Mouse (Mus musculus): ENCODE measurements around the gene Ythdf2. TPM values are rescaled to one million over a fixed set of nuclear protein-coding genes. Genes with fewer than 3 reads are reported as not detected.
A peak's percentile ranks its signal among the peaks of the same experiment; 100 is the strongest.

The Ythdf2 gene
- polyA plus RNA-seq, 1 experiment from 2014 or later, result 151 TPM

DNA sequence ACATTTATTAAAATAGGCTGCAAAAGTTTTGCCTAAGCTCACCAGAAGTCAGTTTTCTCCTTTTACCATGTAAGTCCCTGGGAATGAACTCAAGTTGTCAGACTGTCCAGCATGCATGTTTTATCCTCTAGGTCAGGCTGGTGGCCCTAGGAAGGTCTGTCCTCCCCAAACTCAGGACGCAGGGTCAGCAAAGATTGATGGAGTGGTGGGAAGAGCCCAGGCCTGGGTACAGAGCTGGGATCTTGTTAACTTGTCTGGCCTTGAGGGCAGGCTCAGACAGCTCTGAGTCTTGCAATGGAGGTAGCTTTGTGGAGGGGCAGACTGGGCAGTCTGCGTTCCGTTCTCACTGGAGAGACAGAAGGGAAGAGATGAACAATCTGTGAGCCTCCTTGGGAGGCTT is 42.8 kb downstream of the Ythdf2 start:
- Histone ChIP-seq H3K4me3 (no peak overlapping the region), H3K4me2 (replicated peaks) (no peak overlapping the region), H3K27ac (replicated peaks) (no peak overlapping the region), H3K36me3 (no peaks in the 10 kb centered on the region), H3K9ac (replicated peaks) (no peak overlapping the region), H3K27me3 (no peaks in the 10 kb centered on the region), H3K4me1 (peaks cover 7% of the 10 kb centered on the region), H3K9me3 (no peaks in the 10 kb centered on the region)
- WGBS, result 91% methylated on average over 3 of the region's 3 CpGs
- ATAC-seq (ENCODE audit: low FRiP score, low read depth), result no peak

DNA sequence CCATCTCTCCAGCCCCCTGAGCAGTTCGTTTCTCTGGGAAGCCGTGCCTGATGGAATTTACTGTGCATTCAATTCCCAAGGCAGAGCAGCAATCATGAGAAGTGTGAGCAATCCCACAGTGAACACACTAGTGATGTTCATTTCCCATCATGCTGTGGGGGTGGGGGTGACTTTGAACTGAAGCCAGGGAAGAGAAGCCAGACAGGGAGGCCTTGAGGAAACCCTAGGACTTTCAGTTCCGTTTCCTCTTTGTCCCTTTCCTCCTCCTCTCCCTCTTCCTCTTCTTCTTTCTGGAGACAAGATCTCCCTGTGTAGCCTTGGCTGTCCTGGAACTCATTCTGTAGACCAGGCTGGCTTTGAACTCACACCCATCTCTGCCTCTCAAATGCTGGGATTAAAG is 44.7 kb downstream of the Ythdf2 start:
- 87% methylated on average over 3 of the region's 3 CpGs for WGBS
- no peak overlapping the region for H3K4me2 ChIP-seq (replicated peaks)
- H3K27ac ChIP-seq (replicated peaks), result no peak overlapping the region
- no peak overlapping the region for H3K4me3 ChIP-seq
- ATAC-seq (ENCODE audit: low FRiP score, low read depth), result no peak
- no peak overlapping the region for H3K9ac ChIP-seq (replicated peaks)
- no peaks in the 10 kb centered on the region for H3K36me3 ChIP-seq
- peaks cover 4% of the 10 kb centered on the region; the same call in 1 of the 2 replicates for H3K4me1 ChIP-seq
- H3K27me3 ChIP-seq, result no peaks in the 10 kb centered on the region
- H3K9me3 ChIP-seq, result no peaks in the 10 kb centered on the region

DNA sequence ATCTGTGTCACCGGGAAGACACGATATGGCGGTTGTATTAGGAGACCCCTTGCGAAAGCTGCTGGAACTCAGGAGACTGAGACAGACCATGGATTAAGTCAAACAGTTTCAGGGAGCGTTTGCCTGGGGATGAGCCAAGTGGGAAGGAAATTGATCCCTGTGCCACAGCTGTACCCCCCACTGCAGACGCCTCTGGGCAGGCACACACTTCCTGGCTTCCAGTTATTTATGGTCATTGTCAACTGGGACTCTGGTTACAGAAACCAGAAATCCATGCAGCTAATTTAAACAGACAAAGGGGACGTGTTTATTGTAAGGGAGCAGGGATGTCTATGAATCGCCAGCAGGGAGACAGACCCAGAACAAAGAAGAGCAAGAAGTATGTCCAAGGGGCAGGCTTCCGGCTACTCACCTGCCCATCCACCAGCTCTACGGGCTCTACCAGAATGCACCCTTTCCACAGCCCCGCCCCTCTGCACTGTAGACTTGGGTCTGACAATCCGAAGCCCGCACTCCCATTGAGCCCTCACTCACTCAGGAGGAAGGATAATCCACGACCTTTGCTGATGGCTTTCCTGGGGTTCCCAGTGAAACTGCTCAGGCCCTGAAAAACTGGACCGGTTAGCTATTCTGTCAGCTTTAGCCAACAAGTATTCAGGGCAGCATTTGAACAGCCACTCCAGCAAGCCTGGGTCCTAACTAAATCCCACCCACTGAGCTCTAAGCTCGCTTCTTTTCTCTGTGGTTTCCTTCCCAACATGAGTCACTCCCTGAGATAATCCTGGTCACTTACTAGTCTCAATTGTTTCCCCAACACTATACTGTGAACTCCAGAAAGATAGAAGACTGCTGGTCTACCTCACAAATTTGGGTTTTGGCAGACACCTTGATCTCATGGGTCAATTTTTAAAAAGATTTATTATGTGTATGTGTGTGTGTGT is 45.5 kb downstream of the Ythdf2 start:
- WGBS, result 62% methylated on average over 16 of the region's 16 CpGs
- Histone ChIP-seq H3K9ac (replicated peaks) (no peak overlapping the region), H3K4me3 (no peak overlapping the region), H3K4me1 (peaks cover 4% of the 10 kb centered on the region; the same call in 1 of the 2 replicates), H3K27me3 (no peaks in the 10 kb centered on the region), H3K27ac (replicated peaks) (no peak overlapping the region), H3K36me3 (no peaks in the 10 kb centered on the region), H3K4me2 (replicated peaks) (no peak overlapping the region), H3K9me3 (no peaks in the 10 kb centered on the region)
- ATAC-seq (ENCODE audit: low FRiP score, low read depth), result no peak

DNA sequence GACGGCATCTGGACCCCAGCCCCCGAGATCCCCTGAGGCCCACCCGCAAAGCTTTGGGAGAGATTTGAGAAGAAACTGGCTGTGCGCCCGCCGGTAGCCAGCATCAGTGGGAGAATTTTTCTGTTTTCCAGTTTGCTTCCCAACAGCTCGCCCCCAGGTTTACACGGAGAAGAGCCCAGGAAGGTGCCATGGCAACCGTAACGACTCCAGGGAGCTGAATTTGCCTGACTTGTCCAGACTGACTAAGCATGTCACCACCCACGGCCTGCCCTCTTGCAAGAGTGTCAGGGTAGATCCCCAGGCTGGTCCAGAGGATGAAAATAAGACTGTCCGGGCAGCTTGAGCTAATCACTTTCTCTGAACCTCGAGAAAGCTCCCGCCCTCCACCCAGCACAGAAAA is 46.4 kb downstream of the Ythdf2 start:
- H3K4me3 ChIP-seq, result no peak overlapping the region
- no peaks in the 10 kb centered on the region for H3K36me3 ChIP-seq
- no peak for ATAC-seq (ENCODE audit: low FRiP score, low read depth)
- no peak overlapping the region for H3K27ac ChIP-seq (replicated peaks)
- 65% methylated on average over 14 of the region's 14 CpGs for WGBS
- no peaks in the 10 kb centered on the region for H3K9me3 ChIP-seq
- H3K4me2 ChIP-seq (replicated peaks), result no peak overlapping the region
- no peaks in the 10 kb centered on the region for H3K27me3 ChIP-seq
- peaks cover 4% of the 10 kb centered on the region; the same call in 1 of the 2 replicates for H3K4me1 ChIP-seq
- no peak overlapping the region for H3K9ac ChIP-seq (replicated peaks)

DNA sequence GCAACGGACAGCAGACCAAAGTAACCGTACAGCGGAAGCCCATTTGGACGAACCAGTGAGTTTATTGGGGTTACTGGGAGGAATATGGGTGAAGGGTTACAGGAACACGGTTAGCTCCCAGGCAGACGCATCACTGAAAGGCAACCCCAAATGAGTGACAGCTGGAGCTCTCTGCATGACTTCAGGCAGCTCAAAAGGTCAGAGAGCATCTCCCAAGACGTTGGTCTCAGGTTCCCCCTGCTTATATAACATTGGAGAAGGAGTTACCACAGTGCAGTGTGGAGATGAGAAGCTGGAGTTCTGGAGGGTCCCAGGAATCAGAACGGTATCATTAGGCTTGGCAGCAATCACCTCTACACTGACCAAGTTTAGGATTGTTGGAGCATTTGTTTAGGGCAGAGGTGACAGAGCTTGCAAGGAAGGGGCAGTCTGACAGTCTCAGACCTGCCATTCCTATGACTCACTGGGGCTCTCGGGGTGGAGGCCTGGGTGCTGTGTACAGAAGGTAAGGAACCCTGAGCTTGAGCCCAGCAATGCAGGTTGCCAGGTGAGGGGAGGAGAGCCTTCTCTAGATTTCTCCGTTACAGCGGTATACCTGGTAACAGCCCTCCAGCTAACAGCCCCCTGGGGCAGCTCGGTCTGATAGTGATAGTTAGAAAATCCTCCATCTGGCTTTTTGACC is 55.0 kb downstream of the Ythdf2 start:
- H3K27ac ChIP-seq (replicated peaks), result no peak overlapping the region
- WGBS, result 61% methylated on average over 12 of the region's 12 CpGs
- no peak overlapping the region for H3K9ac ChIP-seq (replicated peaks)
- H3K36me3 ChIP-seq, result no peaks in the 10 kb centered on the region
- peaks cover 5% of the 10 kb centered on the region; the same call in 1 of the 2 replicates for H3K4me1 ChIP-seq
- H3K9me3 ChIP-seq, result no peaks in the 10 kb centered on the region
- H3K4me2 ChIP-seq (replicated peaks), result no peak overlapping the region
- ATAC-seq (ENCODE audit: low FRiP score, low read depth), result no peak
- H3K4me3 ChIP-seq, result no peak overlapping the region
- no peaks in the 10 kb centered on the region for H3K27me3 ChIP-seq

DNA sequence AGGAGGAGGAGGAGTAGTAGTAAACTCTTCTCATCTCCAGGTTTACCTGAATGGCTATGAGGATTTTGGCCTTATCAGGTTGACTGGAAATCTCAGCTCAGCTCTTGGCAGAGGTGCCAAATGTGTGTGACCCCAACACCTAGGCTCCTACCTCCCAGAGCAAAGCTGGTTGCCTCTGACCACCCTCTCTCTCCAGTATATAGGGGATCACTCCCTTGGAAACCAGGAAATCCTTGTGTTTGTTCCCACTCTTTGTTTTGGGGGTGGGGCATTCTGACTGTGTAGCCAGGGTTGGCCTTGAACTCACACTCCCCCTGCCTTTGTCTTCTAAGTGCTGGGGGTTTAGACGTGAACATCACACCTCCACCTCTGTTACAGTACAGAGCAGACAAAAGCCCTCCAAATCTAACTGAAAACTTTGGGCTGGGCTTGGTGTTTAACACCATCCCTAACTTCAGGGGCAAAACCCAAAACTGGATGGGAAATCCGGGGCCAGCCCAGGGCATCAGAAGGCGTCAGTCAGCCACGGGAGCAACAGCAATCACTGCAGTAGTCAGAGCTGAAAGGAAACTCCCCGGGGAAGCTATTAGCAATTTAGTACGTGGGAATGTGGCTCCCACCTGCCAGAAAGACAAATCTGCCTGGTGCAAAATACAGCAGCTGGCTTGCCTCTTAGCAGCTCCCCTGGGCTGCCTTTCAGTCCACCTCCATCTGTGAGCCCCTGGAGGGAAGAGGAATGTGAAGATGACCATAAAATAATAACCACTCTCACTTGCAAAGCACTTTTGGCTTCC is 57.0 kb downstream of the Ythdf2 start:
- Histone ChIP-seq H3K4me3 (no peak overlapping the region), H3K9ac (replicated peaks) (no peak overlapping the region), H3K4me2 (replicated peaks) (no peak overlapping the region), H3K4me1 (peaks cover 5% of the 10 kb centered on the region; the same call in 1 of the 2 replicates), H3K36me3 (no peaks in the 10 kb centered on the region), H3K27me3 (no peaks in the 10 kb centered on the region), H3K9me3 (no peaks in the 10 kb centered on the region), H3K27ac (replicated peaks) (no peak overlapping the region)
- WGBS, result 8% methylated on average over 6 of the region's 6 CpGs
- no peak for ATAC-seq (ENCODE audit: low FRiP score, low read depth)

DNA sequence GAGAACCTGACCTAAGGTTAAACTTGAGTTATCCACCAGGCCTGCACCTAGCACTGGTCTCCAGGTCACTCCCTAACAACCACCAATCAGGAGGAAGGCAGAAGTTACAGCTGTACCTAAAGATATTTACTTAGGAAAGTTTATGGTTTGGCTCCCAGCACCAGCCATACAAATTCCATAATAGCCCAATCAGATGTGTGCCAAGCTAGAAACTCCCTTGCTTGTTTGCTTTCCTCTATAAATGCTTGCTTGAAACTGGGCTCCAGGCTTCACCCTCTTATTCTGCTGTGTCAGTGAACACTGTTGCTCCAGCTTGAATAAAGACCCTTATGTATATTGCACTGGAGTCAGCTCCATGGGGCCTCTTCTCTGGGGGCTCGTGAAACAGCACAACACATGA is 60.4 kb downstream of the Ythdf2 start:
- no peak overlapping the region for H3K4me3 ChIP-seq
- H3K9me3 ChIP-seq, result no peaks in the 10 kb centered on the region
- H3K4me1 ChIP-seq, result peaks cover 5% of the 10 kb centered on the region; the same call in 1 of the 2 replicates
- H3K36me3 ChIP-seq, result no peaks in the 10 kb centered on the region
- no peak overlapping the region for H3K4me2 ChIP-seq (replicated peaks)
- H3K9ac ChIP-seq (replicated peaks), result no peak overlapping the region
- no peak for ATAC-seq (ENCODE audit: low FRiP score, low read depth)
- WGBS, result 81% methylated on average over 1 of the region's 1 CpGs
- no peak overlapping the region for H3K27ac ChIP-seq (replicated peaks)
- no peaks in the 10 kb centered on the region for H3K27me3 ChIP-seq

DNA sequence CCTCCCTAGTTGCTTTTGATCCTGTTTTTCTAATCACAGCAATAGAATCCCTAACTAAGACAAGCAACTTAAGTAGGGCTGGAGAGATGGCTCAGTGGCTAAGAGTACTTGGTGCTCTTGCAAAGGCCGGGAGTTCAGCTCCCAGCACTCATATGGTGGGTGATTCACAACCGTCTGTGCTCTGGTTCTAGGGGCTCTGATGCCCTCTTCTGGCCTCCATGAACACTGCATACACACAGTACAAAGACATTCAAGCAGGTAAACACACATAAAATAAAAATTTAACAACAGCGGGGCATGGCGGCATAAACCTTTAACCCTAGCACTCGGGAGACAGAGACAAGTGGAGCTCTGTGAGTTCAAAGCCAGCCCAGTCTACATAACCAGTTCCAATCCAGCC is 65.9 kb downstream of the Ythdf2 start:
- H3K36me3 ChIP-seq, result no peaks in the 10 kb centered on the region
- peaks cover 11% of the 10 kb centered on the region for H3K4me1 ChIP-seq
- peaks cover 51% of the 10 kb centered on the region for H3K27me3 ChIP-seq
- H3K9me3 ChIP-seq, result no peaks in the 10 kb centered on the region
- H3K27ac ChIP-seq (replicated peaks), result no peak overlapping the region
- 81% methylated on average over 5 of the region's 5 CpGs for WGBS
- no peak overlapping the region for H3K4me2 ChIP-seq (replicated peaks)
- no peak overlapping the region for H3K4me3 ChIP-seq
- H3K9ac ChIP-seq (replicated peaks), result no peak overlapping the region
- no peak for ATAC-seq (ENCODE audit: low FRiP score, low read depth)

DNA sequence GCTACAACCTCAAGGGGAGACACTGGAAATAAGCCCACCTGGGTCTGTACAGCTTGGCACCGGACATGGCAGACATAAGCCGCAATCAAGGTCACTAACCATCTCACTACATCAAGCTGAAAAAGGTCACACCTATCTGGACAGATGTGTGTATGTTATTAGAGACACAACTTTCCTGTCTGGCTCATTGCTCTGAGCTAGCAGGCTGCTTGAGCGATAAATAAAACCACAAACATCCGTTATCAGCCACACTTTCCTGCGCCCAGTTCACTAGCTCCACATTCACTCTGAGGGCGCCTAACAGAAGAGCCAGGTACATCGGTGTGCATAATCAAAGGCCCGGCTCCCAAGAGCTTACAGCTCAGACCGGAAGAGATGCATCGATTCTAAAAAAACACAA is 67.0 kb downstream of the Ythdf2 start:
- Histone ChIP-seq H3K4me1 (peaks cover 11% of the 10 kb centered on the region), H3K36me3 (no peaks in the 10 kb centered on the region), H3K27ac (replicated peaks) (no peak overlapping the region), H3K9ac (replicated peaks) (no peak overlapping the region), H3K27me3 (peaks cover 55% of the 10 kb centered on the region), H3K4me3 (no peak overlapping the region), H3K9me3 (no peaks in the 10 kb centered on the region), H3K4me2 (replicated peaks) (no peak overlapping the region)
- WGBS, result 47% methylated on average over 10 of the region's 10 CpGs
- no peak for ATAC-seq (ENCODE audit: low FRiP score, low read depth)

DNA sequence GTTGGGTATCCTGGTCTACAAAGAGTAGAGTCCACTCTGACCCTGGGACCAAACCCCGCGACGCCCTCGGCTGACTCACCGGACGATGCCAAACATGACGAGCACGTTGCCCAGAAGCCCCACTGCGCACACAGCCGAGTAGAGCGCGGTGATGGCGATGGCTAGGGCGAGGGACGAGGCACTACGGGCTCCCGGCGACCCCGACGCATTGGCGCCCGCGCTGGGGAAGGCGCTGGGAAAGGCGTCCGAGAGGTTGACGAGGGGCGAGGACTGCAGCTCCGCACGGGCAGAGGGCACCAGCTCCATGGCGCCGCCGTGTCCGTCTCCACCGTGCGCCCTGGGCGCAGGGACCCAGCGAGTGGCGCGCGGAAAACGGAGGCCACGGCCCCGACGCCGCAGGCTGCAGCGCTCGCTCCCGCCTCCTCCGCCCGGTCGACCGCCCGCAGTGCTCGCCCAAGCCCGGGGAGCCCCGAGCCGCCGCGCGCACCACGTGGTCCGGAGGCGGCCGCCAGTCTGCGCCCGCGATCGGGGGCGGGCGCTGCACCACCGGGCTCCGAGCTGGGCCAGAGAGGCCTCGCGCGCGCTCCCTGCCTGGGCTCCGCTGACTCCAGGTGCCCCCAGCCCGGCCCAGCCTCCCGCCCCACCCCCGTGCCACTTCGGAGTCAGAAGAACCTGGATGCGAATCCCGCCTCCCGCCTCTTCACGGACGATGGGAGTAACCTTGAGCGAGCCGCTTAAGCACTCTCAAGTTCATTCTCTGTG is 67.8 kb downstream of the Ythdf2 start, which contains the start of gene Oprd1:
Gene Oprd1 (minus strand): TSS at position 407 of the 762 bp plus-strand sequence.
- no peaks in the 10 kb centered on the region for H3K36me3 ChIP-seq
- peak within 1 kb of the TSS; percentile 41 for H3K4me3 ChIP-seq
- 2% methylated on average over 78 of the region's 89 CpGs for WGBS
- peaks cover 11% of the 10 kb centered on the region for H3K4me1 ChIP-seq
- ATAC-seq (ENCODE audit: low FRiP score, low read depth), result no peak
- 0 out of 2 replicates have a peak within 1 kb of the TSS, but pooled peaks have one; percentile 31 for H3K9ac ChIP-seq (replicated peaks)
- no peaks in the 10 kb centered on the region for H3K9me3 ChIP-seq
- peaks cover 55% of the 10 kb centered on the region for H3K27me3 ChIP-seq
- H3K27ac ChIP-seq (replicated peaks), result no peak within 1 kb of the TSS
- H3K4me2 ChIP-seq (replicated peaks), result peak within 1 kb of the TSS; percentile 55

DNA sequence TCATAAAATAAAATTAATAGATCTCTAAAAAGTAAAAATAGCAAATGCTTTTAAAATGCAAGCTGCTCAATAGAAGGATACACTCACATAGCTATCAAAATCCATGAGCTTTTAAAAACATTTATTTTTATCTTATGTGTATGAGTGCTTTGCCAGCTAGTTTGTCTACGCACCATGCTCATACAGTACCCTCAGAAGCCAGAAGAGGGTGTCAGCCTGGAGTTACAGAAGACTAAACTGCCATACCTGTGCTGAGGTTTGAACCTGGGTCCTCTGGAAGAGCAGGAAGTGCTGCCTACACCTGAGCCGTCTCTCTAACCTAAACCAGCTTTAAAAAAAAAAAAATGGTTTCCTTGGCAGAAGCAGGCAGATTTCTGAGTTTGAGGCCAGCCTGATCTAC is 73.5 kb downstream of the Ythdf2 start:
- 88% methylated on average over 2 of the region's 2 CpGs for WGBS

More for the DNA sequence above, 73.5 kb downstream of the Ythdf2 start:
- Histone ChIP-seq H3K4me2 (replicated peaks) (no peak overlapping the region), H3K36me3 (no peaks in the 10 kb centered on the region), H3K27ac (replicated peaks) (no peak overlapping the region), H3K4me3 (no peak overlapping the region), H3K27me3 (peaks cover 28% of the 10 kb centered on the region), H3K4me1 (no peaks in the 10 kb centered on the region), H3K9me3 (no peaks in the 10 kb centered on the region), H3K9ac (replicated peaks) (no peak overlapping the region)
- ATAC-seq (ENCODE audit: low FRiP score, low read depth), result no peak

Data from midbrain, embryonic 12.5 days (tissue).